Mouse (Mus musculus) frontal cortex, adult (tissue): ENCODE measurements around the gene Acp5.
A peak's percentile ranks its signal among the peaks of the same experiment; 100 is the strongest.

Experiments used
- ATAC-seq: cut with Nextera tagmentation; 2 replicates; pipeline ENCODE4 v1.9.2; 2017; ENCODE audit warnings: mild to moderate bottlenecking, moderate library complexity, mixed read lengths; ENCODE audit not compliant: low TSS enrichment

Acp5 gene

GRCm38 (mm10) chr9:22143108-22144037 is 7.9 kb upstream of the Acp5 start:
- peak; percentile 85 for ATAC-seq

DNA sequence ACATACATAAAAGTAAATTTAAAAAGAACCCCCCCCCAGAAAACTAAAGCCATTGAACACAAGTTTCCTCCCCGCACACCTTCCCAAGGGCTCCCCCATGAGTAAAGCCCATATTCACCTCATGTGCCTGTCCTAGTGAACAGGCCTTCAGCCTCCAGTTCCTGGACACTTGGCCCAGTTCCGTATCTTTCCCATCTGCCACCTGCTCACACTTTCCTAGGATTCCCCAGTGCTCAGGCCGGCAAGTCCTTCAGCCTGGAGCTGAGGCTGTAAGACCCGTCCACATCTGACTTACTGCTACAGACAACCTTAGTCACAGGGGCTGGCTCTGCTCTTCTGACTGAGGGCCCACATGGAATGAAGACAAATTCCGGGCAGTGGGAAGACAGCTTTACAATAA is 4.2 kb upstream of the Acp5 start:
- ATAC-seq: no peak

- no peak for ATAC-seq
These were observed 3.0 kb upstream of the Acp5 start for GRCm38 (mm10) chr9:22138480-22138879.

GRCm38 (mm10) chr9:22136765-22137547 is 1.4 kb upstream of the Acp5 start:
- ATAC-seq: no peak

DNA sequence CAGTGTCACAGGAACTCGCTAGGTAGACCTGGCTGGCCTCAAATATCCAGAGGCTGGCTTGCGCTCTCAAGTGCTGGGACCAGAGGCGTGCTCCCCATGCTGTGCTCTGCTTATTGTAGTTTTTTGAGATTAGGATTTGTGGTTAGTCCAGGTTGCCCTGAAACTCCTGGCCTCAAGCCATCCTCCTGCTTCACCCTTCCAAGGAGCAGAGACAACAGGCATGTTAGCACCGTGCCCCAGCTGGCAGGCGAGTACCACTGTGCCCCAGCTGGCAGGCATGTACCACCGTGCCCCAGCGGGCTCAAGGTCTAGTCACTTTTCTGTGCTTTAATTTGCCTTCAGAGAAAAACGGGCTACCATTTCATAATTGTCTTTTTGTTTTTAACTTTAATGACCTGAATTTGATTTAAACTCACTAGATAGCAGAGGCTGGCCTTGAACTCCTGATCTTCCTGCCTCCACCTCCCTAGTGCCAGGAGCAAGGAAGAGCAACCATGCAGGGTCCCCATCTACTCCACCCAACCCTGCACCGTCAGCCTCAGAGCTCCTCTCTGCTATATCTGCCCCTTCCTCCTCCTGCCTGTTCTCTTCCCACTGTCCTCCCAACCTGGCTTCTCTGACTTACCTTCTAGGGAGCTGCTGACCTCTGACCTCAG is 395 bp downstream of the Acp5 start:
- no peak for ATAC-seq

DNA sequence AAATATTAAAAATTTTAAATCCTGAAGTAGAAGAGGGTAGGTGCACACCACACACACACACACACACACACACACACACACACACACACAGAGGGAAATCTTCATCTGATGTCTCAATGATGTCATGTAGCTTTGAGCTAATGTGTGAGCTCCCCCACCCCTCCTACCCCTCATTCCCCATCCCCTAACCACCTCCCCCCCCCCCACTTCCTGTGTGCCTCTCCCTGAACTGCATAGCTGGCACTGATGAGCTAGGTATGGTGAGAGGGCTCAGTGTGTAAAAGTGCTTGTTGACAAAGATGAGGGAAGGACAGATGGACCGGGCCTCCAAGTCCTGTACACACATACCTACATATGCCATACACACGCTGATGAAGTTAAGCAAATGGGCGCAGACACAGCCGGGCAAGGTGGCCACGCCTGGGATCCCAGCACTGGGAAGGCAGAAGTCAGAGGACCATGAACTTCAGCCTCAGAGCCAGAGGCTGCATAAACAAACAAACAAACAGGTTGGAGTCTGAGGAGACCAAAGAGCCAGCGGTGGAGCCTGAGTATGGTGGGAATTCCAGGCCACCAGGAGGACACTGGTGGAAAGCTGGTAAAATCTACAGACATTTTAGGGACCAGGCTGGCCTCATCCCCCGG is 1.1 kb downstream of the Acp5 start:
- no peak for ATAC-seq

- ATAC-seq: no peak
These were observed 3.3 kb downstream of the Acp5 start for GRCm38 (mm10) chr9:22132220-22132619.

- no peak for ATAC-seq
These were observed 4.1 kb downstream of the Acp5 start for GRCm38 (mm10) chr9:22131226-22131981.

GRCm38 (mm10) chr9:22125246-22126027 is 10.1 kb downstream of the Acp5 start:
- no peak for ATAC-seq

DNA sequence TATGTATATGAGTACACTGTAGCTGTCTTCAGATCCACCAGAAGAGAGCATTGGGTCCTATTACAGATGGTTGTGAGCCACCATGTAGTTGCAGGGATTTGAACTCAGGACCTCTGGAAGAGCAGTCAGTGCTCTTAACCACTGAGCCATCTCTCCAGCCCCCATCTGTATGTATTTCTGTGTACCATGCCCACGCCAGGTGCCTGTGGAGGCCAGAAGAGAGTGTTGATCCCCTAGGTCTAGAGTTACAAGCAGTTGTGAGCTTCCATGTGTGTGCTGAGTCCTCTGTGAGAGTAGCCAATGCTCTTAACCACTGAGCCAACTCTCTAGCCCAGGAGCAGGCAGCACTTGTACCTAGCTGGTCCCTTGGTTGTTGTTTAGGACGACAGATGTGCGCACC is 11.3 kb downstream of the Acp5 start:
- ATAC-seq: no peak

- ATAC-seq: no peak
These were observed 12.4 kb downstream of the Acp5 start for GRCm38 (mm10) chr9:22123069-22123609.

GRCm38 (mm10) chr9:22122005-22122404 is 13.5 kb downstream of the Acp5 start:
- no peak for ATAC-seq

DNA sequence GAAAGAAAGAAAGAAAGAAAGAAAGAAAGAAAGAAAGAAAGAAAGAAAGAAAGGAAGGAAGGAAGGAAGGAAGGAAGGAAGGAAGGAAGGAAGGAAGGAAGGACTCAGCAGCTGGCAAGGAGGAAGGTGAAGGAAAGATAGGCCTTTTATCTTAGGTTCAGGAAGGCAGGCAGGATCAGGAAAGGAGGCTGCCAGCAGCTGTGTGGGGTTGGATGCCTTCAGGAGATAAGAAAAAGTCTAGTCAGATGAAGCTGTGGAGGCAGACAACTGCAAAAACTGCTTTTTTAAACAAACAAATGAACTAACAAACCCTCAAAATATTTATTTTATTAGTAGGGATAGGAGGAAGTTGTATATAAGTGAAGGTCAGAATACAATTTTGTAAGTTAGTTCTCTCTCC is 14.0 kb downstream of the Acp5 start:
- no peak for ATAC-seq

- peak; percentile 76 for ATAC-seq
These were observed 16.0 kb downstream of the Acp5 start for GRCm38 (mm10) chr9:22119543-22119942.

GRCm38 (mm10) chr9:22117754-22118456 is 17.6 kb downstream of the Acp5 start:
- ATAC-seq: no peak

GRCm38 (mm10) chr9:22116740-22117426 is 18.6 kb downstream of the Acp5 start, which contains the start of gene Elof1:
Gene Elof1 (minus strand): TSS chr9:22117172.
- ATAC-seq: peak; percentile 90

GRCm38 (mm10) chr9:22116086-22116485 is 19.4 kb downstream of the Acp5 start:
- no peak for ATAC-seq

- no peak for ATAC-seq
These were observed 19.9 kb downstream of the Acp5 start for GRCm38 (mm10) chr9:22115635-22116034.

DNA sequence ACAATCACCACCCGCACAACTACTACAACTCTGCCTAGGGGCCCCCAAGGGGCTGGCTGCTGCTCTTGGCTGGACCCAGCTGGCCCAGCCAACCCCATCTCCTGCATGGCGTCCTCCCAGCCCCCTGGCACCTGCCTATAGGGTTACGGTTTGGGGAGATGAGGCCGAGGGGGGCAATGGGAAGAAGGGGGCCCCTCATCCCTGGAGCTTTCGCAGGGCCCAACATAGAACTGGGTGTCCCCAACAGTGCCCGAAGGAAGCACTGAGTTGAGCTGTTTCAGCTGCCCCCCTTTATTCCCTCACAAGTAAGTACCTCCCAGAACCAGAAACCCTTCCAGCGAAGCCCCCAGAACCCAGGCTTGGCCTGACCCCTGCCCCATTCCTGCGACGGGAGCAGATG is 27.3 kb downstream of the Acp5 start:
- ATAC-seq: no peak
